Mouse (Mus musculus): ENCODE measurements around the gene Nampt.

GRCm38 (mm10) chr12:32853757-32854156, 34.4 kb downstream of the Nampt start:
- TF ChIP-seq CTCF (IDR thresholded peaks at IDR 0.05; ENCODE audit: insufficient read depth, low read length) (no peak), POLR2A (IDR thresholded peaks at IDR 0.05; ENCODE audit: borderline replicate concordance, extremely low read depth, low read depth, low read length) (no peak)

Measured in lung, adult 2 months (tissue).